Mouse (Mus musculus) gastrocnemius, adult 18-20 months (tissue): ENCODE measurements around the gene Acvr2a. TPM values are rescaled to one million over a fixed set of nuclear protein-coding genes. Genes with fewer than 3 reads are reported as not detected.
A peak's percentile ranks its signal among the peaks of the same experiment; 100 is the strongest.
"Not testable (repeated sequence)": the region's sequence is repeated elsewhere in the genome, so short reads cannot be mapped to it uniquely, and the experiment has no call there.

Source experiments
- DNase-seq: peaks from one replicate; pipeline ENCODE4 v3.0.0; 2021; ENCODE audit warnings: low spot score
- total RNA-seq, 2 experiments: library from RNA; stranded (reverse); gene quantifications; 2 replicates each; pipeline ENCODE4 v1.2.3; 2021

Gene Acvr2a
- total RNA-seq, 2 experiments from 2014 or later, result 18.6 to 25.2 TPM

DNA sequence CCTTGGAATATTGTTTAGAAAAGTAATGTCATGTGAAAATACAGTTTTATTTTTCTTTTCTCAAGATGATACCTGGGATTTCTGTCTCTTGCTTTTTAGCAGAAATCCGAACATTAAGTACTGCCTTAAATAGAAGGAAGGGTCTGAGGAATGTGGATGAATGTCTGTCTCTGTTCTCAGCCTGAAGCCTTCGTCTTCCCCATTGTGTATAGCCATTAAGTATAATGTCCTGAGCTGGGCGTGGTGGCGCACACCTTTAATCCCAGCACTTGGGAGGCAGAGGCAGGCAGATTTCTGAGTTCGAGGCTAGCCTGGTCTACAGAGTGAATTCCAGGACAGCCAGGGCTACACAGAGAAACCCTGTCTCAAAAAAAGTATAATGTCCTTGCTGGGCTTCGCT is 51.7 kb downstream of the Acvr2a start:
- not testable (repeated sequence) for DNase-seq

- no peak for DNase-seq
Observed at GRCm38 (mm10) chr2:48868199-48868913, 54.4 kb downstream of the Acvr2a start.

- DNase-seq, result peak; percentile 75
Observed at GRCm38 (mm10) chr2:48885945-48886344, 72.0 kb downstream of the Acvr2a start.

DNA sequence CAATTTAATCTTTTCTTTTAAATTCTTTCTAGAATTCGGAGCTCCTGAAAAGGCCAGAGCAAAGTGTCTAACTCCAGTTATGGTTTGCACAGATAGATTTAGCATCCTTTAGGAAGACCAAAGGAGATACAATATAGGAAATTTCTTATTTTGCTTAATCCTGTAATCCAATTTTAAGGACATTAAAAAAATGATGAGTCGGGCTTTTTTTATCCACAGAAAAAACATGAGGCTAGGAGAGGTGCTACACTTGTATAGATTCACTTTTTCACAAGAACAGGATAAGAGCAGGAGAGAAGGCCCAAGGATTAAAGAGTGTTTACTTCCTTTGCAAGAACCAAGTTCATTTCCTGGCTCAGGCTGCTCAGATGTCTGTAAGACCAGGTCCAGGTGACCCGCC is 81.3 kb downstream of the Acvr2a start:
- no peak for DNase-seq

- DNase-seq, result no peak
Observed at GRCm38 (mm10) chr2:48908866-48909265, 95.0 kb downstream of the Acvr2a start.

GRCm38 (mm10) chr2:48914185-48914584 is 100.3 kb downstream of the Acvr2a start:
- no peak for DNase-seq

DNA sequence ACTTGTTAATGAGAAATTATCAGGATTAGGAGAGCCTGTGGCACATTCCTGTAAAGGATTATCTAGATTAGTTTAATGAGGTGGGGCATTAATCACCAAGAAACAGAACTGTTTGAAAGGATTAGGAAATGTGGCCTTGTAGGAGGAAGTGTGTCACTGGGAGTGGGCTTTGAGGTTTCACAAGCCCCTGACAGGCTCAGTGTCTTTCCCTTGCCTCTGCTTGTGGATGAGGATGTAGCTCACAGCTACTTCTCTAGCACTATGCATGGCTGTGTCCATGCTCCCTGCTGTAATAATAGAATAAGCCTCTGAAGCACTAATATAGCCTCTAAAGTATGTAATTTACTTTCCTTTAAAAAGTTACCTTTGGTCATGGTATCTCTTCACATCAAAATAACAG is 101.9 kb downstream of the Acvr2a start:
- DNase-seq, result no peak

- DNase-seq, result no peak
Observed at GRCm38 (mm10) chr2:48935058-48935457, 121.1 kb downstream of the Acvr2a start.

- DNase-seq, result no peak
Observed at GRCm38 (mm10) chr2:48947761-48948160, 133.9 kb downstream of the Acvr2a start.

- peak; percentile 98 for DNase-seq
Observed at GRCm38 (mm10) chr2:48948841-48949584, 135.1 kb downstream of the Acvr2a start, which contains the start of gene Mbd5. Gene Mbd5, plus strand, starts transcription at chr2:48949508.

DNA sequence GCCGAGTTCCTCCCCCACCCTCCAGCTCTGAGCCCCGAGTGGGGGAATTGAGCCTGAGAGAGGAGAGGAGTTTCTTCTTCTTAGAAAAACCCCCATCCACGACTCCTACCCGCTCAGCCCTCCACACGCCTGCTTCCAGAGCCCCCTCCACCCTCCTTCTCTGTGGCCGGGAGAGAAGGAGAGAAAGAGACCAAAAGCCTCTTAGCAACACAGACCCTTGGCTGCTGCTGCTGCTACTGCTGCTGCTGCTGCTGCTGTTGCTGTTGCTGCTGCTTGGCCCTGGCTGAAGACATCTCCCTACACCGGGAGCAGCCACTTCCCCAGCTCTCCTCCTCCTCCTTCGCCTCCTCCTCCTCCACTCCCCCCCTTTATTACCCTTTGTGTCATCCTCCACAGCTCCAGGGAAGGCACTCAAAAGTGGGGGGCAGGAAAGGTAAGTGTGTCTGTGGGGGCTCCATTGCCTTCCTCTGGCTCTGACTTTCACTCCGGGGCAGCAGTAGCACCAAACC is 135.9 kb downstream of the Acvr2a start:
- peak; percentile 19 for DNase-seq

- no peak for DNase-seq
Observed at GRCm38 (mm10) chr2:48950252-48950315, 136.2 kb downstream of the Acvr2a start, which contains the start of gene Orc4. Gene Orc4, minus strand, starts transcription at chr2:48950277.

DNA sequence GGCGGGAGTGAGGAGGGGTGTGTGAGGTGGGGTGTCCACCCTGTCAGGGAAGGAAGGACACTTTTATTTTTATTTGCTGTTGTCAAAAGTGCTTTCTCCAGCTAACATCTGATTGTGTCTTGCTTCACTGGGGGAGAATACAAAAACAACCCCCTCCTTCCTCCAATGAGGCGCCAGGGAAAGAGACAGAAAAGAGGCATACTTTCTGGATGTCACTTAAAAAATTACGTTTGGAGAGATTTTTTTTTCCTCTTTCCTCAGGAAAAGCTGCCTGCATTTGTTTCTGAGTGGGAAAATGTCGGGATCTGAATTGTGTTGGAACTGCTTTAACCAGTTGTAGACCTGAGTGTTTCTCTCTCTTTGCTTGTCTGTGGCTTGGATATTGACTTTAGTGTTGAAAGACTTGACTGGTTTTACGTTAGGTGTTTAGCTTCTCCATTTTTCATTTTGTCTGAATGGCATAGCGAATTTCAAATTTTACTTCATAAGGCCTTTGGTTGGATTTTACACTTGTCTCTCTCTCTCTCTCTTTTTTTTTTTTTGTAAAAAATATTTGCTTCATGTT is 136.5 kb downstream of the Acvr2a start:
- DNase-seq, result peak; percentile 4

Other genes with a start within 250 kb of the Acvr2a start
- gene Mbd5, start 135.4 kb downstream of the Acvr2a start, total RNA-seq, result 10 to 100 TPM; 39.1 to 40.4 TPM
- 10 to 100 TPM; 22.8 to 29.9 TPM for gene Orc4, start 136.2 kb downstream of the Acvr2a start, total RNA-seq